Mouse (Mus musculus) retina, embryonic 14.5 days (tissue): ENCODE measurements around the gene Ino80e.
"Not testable (repeated sequence)": the region's sequence is repeated elsewhere in the genome, so short reads cannot be mapped to it uniquely, and the experiment has no call there.

Experiments used
- DNase-seq: peaks from one replicate; pipeline ENCODE4 v3.0.0-alpha.2; 2015; ENCODE audit warnings: low spot score

Gene Ino80e

GRCm38 (mm10) chr7:126862147-126862784 lies at the start of gene Ino80e:
TSS of gene Ino80e (minus strand) at chr7:126862377.
- DNase-seq: peak; percentile 99

- DNase-seq: no peak
Measured at GRCm38 (mm10) chr7:126905590-126905989, 43.4 kb upstream of the Ino80e start.

- DNase-seq: not testable (repeated sequence)
Measured at GRCm38 (mm10) chr7:126899781-126900180, 37.6 kb upstream of the Ino80e start.

- peak; percentile 96 for DNase-seq
Measured at GRCm38 (mm10) chr7:126898102-126898990, 36.2 kb upstream of the Ino80e start.

GRCm38 (mm10) chr7:126897390-126898101 lies 35.4 kb upstream of the Ino80e start:
- DNase-seq: no peak

- DNase-seq: no peak
Measured at GRCm38 (mm10) chr7:126896912-126897311, 34.7 kb upstream of the Ino80e start.

GRCm38 (mm10) chr7:126888852-126889251 lies 26.7 kb upstream of the Ino80e start:
- peak; percentile 18 for DNase-seq

- no peak for DNase-seq
Measured at GRCm38 (mm10) chr7:126887281-126887680, 25.1 kb upstream of the Ino80e start.

GRCm38 (mm10) chr7:126884286-126885164 lies 22.3 kb upstream of the Ino80e start, which contains the start of gene Taok2:
TSS of gene Taok2 (minus strand) at chr7:126884703.
- DNase-seq: peak; percentile 99

- DNase-seq: peak; percentile 13
Measured at GRCm38 (mm10) chr7:126883731-126884181, 21.6 kb upstream of the Ino80e start.

GRCm38 (mm10) chr7:126881040-126881439 lies 18.9 kb upstream of the Ino80e start:
- DNase-seq: no peak

- no peak for DNase-seq
Measured at GRCm38 (mm10) chr7:126877239-126877638, 15.1 kb upstream of the Ino80e start.

- no peak for DNase-seq
Measured at GRCm38 (mm10) chr7:126870520-126870891, 8.3 kb upstream of the Ino80e start.

GRCm38 (mm10) chr7:126869780-126870519 lies 7.8 kb upstream of the Ino80e start:
- no peak for DNase-seq

GRCm38 (mm10) chr7:126868003-126868402 lies 5.8 kb upstream of the Ino80e start:
- DNase-seq: no peak

- DNase-seq: no peak
Measured at GRCm38 (mm10) chr7:126867534-126867933, 5.4 kb upstream of the Ino80e start.

GRCm38 (mm10) chr7:126863791-126864190 lies 1.6 kb upstream of the Ino80e start:
- no peak for DNase-seq

- DNase-seq: peak; percentile 96
Measured at GRCm38 (mm10) chr7:126861429-126862130, 597 bp downstream of the Ino80e start, which contains the start of gene Hirip3. TSS of gene Hirip3 (plus strand) at chr7:126861972.

- no peak for DNase-seq
Measured at GRCm38 (mm10) chr7:126860987-126861386, 1.2 kb downstream of the Ino80e start.
